Mouse (Mus musculus) adrenal gland, postnatal 36 days (tissue): ENCODE data around the gene Kctd15. TPM values are rescaled to one million over a fixed set of nuclear protein-coding genes. Genes with fewer than 3 reads are reported as not detected.

Source experiments
- DNase-seq, 2 experiments: peaks; one replicate each; pipeline ENCODE4 v3.0.0; 2021; ENCODE audit warnings: mixed read lengths in 1 of 2
- total RNA-seq, 2 experiments: library from RNA; stranded (reverse); gene quantifications; 2 replicates each; pipeline ENCODE4 v1.2.3; 2021

Gene Kctd15
- total RNA-seq, 2 experiments from 2014 or later, result 9.0 to 11.3 TPM

- DNase-seq, result no peak
Observed at GRCm38 (mm10) chr7:34620411-34620810, 36.1 kb downstream of the Kctd15 start.

- no peak for DNase-seq
Observed at GRCm38 (mm10) chr7:34618141-34618890, 38.2 kb downstream of the Kctd15 start.

- peak; percentile 20 to 40 for DNase-seq
Observed at GRCm38 (mm10) chr7:34616275-34616674, 40.3 kb downstream of the Kctd15 start.

GRCm38 (mm10) chr7:34610445-34610844 lies 46.1 kb downstream of the Kctd15 start:
- DNase-seq, result no peak

- DNase-seq, result no peak
Observed at GRCm38 (mm10) chr7:34607334-34607970, 49.1 kb downstream of the Kctd15 start.

- no peak for DNase-seq
Observed at GRCm38 (mm10) chr7:34606729-34607128, 49.8 kb downstream of the Kctd15 start.

GRCm38 (mm10) chr7:34606051-34606450 lies 50.5 kb downstream of the Kctd15 start:
- DNase-seq, result no peak

- no peak for DNase-seq
Observed at GRCm38 (mm10) chr7:34598576-34598975, 58.0 kb downstream of the Kctd15 start.

- no peak for DNase-seq
Observed at GRCm38 (mm10) chr7:34597986-34598385, 58.5 kb downstream of the Kctd15 start.

GRCm38 (mm10) chr7:34596531-34597235 lies 59.8 kb downstream of the Kctd15 start:
- no peak for DNase-seq

GRCm38 (mm10) chr7:34595307-34595565 lies 61.3 kb downstream of the Kctd15 start:
- DNase-seq, result no peak

GRCm38 (mm10) chr7:34594501-34595306 lies 61.8 kb downstream of the Kctd15 start:
- peak in 1 of 2 experiments; percentile 57 for DNase-seq

- DNase-seq, result no peak
Observed at GRCm38 (mm10) chr7:34590711-34591110, 65.8 kb downstream of the Kctd15 start.

Other genes with a start within 250 kb of the Kctd15 start
- 10 to 100 TPM in 1 of 2 experiments, 1 to 10 TPM in 1; 8.6 to 12.4 TPM for gene Chst8, start 156.0 kb upstream of the Kctd15 start, total RNA-seq